Mouse (Mus musculus): ENCODE measurements around the gene Lipc.

- TF ChIP-seq CTCF (IDR thresholded peaks at IDR 0.05; ENCODE audit: control insufficient read depth, insufficient read depth, low read length), result no peak
- no peak for TF ChIP-seq POLR2A (IDR thresholded peaks at IDR 0.05; ENCODE audit: borderline replicate concordance, control insufficient read depth, low read depth, low read length)
Observed at GRCm38 (mm10) chr9:70973286-70973685, 21.3 kb upstream of the Lipc start.

All from bone marrow, adult 2 months (tissue).